Mouse (Mus musculus): Measurements from ENCODE around the gene Myl7.
"Not testable (repeated sequence)": the region's sequence is repeated elsewhere in the genome, so short reads cannot be mapped to it uniquely, and the experiment has no call there.

Gene Myl7

GRCm38 (mm10) chr11:5898531-5898930, at the start of gene Myl7:
TSS of gene Myl7 (minus strand) at chr11:5898782.
- no peak for DNase-seq

DNA sequence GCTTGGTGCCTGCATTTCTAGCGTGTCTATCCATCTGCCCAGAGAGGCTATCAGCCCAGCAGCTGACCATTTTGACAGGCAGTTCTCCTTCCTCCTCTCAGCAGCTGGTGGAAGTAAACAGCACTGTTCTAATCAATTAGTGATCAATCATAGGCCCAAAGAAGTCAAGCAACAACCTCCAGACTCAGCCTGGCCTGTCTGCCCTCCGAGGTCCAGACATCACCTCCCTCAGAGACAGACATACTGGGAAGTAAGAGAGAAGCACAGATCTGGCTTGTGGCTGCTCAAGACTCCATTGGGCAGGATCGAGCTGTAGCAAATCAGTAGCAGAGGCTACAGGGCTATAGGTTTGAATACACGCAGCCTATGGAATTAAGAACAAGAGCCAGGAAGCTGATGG, 49.2 kb upstream of the Myl7 start:
- no peak for DNase-seq

GRCm38 (mm10) chr11:5945096-5945495, 46.5 kb upstream of the Myl7 start:
- DNase-seq, result no peak

- DNase-seq, result no peak
These were observed 44.4 kb upstream of the Myl7 start for GRCm38 (mm10) chr11:5942966-5943365.

DNA sequence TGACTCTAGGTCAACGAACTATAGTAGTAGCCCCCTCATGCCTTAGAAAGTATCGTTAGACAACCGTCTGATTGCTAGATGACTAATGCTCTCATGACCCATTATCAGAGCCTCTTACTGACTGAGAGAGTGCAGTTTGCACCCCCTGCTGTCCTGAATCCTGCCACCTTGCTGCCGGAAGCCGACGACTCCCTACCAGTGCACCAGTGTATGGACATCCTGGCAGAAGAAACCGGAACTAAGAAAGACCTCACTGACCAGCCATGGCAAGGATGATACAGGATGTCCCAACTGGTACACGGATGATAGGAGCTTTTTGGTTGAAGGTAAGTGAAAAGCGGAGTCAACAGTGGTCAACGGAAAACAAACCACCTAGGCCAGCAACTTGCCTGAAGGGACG, 35.9 kb upstream of the Myl7 start:
- not testable (repeated sequence) for DNase-seq

GRCm38 (mm10) chr11:5931947-5932346, 33.4 kb upstream of the Myl7 start:
- peak; percentile 71 for DNase-seq

- DNase-seq, result no peak
These were observed 32.0 kb upstream of the Myl7 start for GRCm38 (mm10) chr11:5930578-5930977.

DNA sequence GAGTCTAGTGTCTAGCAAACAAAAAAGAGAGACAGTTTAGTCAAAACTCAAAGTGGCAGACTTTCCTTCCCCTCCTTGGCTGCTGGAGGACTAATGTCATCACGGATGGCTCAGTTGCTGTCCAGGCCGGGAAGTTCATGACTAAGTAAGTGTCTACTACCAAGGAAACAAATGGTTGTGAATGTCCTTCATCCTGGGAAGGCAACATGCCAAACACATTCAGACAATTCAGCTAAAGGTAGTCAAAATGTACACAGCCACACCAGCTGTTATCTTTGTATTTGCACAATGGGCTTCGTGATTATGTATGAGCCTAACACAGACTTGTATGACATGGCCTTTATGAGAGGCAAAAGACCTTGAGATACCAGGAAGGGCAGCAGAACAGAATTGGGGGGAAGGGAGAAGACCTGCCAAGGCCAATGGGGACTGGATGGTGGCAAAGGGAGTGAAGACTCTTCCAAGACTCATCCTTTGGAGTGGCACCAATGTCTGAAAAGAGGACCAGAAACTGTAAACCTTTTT, 28.2 kb upstream of the Myl7 start:
- no peak for DNase-seq

DNA sequence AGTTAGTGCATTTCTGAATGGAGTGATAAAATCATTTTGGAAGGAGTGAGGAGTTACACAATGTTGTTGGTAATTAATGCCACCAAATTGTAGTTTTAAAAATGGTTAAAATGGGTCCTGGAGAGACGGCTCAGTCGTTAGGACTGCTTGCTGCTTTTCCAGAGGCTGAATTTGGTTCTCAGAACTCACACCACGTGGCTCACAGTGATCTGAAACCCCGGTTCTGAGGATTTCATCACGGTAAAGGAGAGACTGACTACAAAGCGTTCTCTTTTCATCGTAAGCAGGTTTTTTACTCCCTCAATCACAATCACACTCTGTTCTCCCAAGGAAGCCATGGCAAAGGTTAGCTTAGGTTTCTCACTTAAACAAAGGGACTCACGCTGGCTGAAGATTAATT, 26.1 kb upstream of the Myl7 start:
- no peak for DNase-seq

GRCm38 (mm10) chr11:5920323-5920960, 21.9 kb upstream of the Myl7 start:
- peak; percentile 41 for DNase-seq

DNA sequence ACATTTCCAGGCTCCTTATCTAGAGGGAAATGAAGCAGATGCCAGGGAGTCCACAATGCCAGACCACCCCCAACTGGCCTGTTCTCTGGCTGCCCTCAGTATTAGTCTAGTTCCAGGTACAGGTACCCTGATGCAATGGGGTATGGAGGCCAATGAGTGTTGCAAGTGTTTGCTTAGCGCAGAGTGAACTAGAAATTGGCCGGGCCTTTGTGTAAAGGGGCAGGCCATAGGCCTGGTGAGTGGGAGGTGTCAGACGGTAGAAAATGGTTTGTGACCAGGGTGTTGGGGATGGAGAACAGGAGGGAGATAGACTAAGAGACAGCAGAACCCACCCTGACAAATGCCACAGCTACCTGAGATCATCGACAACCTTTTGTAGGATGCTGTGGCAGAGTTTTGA, 21.0 kb upstream of the Myl7 start:
- no peak for DNase-seq

DNA sequence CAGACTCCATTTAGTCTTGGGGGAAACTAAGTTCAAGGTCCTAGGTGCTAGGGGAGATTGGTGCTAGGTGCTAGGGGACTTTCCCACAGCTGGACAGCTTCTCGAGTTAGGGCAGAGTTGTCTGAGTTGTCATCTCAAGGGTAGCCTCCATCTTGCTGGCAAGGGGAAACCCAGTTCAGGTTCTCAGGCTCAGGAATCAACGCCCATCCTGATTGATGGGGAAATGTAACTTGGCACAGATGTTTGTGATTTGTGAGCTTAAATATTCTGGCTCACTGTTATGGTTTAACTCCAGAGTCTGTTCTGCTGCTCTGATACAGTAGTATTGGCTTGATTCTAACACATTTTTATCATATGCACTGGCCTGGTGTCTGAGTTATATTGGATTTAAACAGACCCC, 19.5 kb upstream of the Myl7 start:
- no peak for DNase-seq

- no peak for DNase-seq
These were observed 17.6 kb upstream of the Myl7 start for GRCm38 (mm10) chr11:5916178-5916548.

DNA sequence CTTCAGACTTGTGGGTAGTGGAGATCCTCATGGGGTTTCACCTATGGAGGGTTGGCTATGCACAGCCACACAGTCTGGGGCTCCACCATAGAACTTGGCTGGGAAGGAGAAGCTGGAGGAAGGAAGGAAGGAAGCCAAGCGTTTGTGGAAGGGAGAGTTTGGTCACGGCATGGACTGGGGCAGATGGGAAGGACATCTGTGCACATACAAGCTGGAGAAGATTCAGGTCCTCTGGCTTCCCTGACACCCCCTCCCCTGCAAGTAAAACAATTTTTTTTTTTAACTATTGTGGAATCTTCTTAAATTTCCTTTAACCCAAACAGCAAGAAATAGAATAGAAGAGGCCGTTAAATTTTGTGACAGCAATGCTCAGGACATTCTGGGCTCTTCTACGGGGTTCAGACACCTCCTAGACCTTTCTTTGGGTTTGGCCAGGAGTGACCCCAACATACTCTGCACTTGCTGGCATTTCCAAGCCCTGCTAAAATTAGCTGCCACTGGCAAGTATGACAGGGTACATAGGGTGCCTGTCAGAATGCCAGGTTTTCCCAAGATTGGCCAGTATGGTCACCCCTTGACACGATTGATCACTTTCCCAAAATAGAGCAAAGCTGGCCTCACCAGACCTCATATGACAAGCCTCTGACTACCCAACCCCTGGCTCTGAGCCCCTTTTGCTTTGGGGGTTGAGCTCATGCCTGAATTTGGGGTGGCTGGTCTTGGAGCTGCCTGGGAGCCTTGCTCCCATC, 17.0 kb upstream of the Myl7 start:
- no peak for DNase-seq

DNA sequence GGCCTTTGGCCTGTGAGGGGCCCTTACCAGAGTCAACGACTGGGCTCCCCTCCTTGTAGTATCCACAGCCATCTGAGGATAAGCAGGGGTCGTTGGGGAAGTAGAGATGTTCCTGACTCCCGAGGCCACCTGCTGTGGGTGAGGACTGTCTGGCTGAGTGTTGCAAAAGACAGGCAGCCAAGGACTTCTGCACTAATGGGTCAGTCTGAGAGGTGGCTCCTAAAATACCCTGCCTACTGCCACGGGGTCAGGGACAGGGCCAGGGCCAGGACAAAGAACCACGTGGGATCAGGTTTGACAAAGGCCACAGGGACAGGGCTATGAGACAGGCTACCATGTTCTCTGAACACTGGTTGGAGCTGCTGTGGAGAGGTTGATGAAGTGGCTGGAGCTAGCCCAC, 16.4 kb upstream of the Myl7 start:
- no peak for DNase-seq

GRCm38 (mm10) chr11:5913936-5914335, 15.4 kb upstream of the Myl7 start:
- no peak for DNase-seq

DNA sequence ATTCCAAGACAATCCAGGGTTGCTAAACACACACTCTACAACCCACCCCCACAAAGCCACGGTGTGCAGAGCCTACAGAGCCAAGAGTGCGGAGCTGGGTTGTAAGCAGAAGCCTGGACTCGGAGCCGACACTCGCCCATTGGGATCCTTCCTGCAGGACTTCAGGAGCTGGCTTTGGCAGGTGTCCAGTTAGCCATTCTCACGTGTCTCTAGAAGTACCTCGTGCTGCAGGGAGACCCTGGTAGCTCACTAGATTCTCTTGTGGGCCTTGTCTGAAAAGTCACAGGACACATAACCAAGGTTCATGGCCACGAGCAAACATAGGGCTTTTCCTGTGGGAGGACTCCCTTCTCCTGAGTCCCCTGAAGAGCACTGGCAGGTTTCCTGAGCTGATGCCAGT, 14.7 kb upstream of the Myl7 start:
- DNase-seq, result no peak

- DNase-seq, result peak; percentile 71
These were observed 14.1 kb upstream of the Myl7 start for GRCm38 (mm10) chr11:5912635-5913034.

DNA sequence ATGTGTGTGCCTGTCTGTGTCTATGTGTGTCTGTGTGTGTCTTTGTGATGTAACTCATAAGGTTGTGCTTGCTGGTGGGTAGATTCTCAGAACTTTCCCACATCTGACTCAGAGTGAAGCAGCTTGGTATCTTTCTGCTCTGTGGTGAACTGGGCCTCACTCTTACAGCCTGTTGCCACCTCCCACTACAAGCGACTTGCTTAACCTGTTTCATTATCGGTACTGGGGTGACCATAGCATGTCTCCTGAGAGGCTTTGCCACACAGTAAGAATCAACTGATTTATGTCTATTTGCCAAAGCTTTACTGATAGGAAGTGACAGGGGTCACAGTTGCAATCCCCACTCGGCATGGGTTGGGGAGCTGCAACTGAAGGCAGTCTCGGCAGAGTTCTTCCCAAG, 10.1 kb upstream of the Myl7 start:
- DNase-seq, result no peak

- DNase-seq, result no peak
These were observed 8.5 kb upstream of the Myl7 start for GRCm38 (mm10) chr11:5907096-5907495.

DNA sequence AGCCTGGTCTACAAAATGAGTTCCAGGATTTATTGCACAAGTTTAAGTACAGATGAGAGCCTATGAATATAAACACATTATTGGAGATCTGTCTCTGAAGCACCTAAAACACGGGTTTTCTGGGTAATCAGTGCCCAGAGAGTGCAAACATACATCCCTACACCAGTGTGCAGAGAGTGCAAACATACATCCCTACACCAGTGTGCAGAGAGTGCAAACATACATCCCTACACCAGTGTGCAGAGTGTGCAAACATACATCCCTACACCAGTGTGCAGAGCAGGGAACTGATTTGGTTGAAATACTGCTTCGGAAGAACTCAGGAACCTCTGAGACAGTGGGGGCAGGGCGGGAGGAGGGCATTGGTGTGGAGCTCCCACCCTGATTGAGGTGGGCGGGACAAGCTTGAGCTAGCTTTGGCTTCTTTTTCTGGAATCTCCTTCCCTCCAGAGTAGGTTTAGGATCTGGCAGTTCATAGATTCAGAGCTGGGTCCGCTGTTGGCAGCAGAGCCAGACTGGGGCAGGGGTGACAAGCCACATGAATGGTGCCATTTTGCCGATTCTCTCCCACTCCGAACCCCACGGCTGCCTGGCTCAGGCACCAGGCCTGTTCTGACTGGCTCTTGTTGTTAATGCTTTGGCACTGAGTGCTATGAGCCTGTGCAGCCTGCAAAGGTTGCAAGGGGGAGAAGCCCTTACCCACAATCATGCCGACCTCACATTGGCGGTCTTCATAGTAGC, 7.4 kb upstream of the Myl7 start:
- DNase-seq, result no peak

DNA sequence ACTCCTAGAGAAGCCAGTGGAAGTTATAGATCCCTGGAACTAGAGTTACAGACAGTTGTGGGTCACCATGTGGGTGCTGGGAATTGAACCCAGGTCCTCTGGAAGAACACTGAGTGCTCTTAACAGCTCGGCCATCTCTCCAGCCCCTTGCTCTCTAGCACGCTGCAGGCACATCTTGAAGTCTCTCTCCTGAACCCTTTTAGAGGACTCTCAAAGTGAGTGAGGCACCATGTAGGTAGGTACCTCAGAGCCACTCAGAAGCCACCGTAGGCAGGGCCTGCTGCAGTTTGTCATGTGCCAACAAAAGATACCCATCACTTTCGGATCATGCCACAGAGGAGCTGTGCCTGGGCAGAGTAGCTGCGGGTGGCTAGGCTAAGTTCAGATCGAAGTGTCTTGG, 6.3 kb upstream of the Myl7 start:
- DNase-seq, result no peak

GRCm38 (mm10) chr11:5904357-5904756, 5.8 kb upstream of the Myl7 start:
- no peak for DNase-seq

GRCm38 (mm10) chr11:5903844-5904243, 5.3 kb upstream of the Myl7 start:
- no peak for DNase-seq
